Mouse (Mus musculus) left cerebral cortex, postnatal 25 days (tissue): ENCODE measurements around the gene Dnah7a. TPM values are rescaled to one million over a fixed set of nuclear protein-coding genes. Genes with fewer than 3 reads are reported as not detected.
"Not testable (repeated sequence)": the region's sequence is repeated elsewhere in the genome, so short reads cannot be mapped to it uniquely, and the experiment has no call there.

ENCODE experiments used
- DNase-seq, 2 experiments: peaks; one replicate each; pipeline ENCODE4 v3.0.0; 2022; ENCODE audit warnings: low spot score in 2 of 2, mixed read lengths in 1 of 2
- intact Hi-C: fragments of 180-260 bp; cut with DNase I; formaldehyde crosslinking; loops from one replicate; pipeline ENCODE4 v1.15.1; 2025
- total RNA-seq, 2 experiments: library from RNA; stranded (reverse); gene quantifications; 2 replicates each; pipeline ENCODE4 v1.2.3; 2021

Dnah7a gene
- total RNA-seq, 2 experiments from 2014 or later, result 5.9 to 6.8 TPM

- DNase-seq, result no peak
- intact Hi-C loops, result loop anchor here (10.0 kb wide), 1 partner anchor 624 kb away; no protein-coding TSS in a partner anchor
These were observed 4.5 kb upstream of the Dnah7a start for GRCm38 (mm10) chr1:53711069-53711468.

DNA sequence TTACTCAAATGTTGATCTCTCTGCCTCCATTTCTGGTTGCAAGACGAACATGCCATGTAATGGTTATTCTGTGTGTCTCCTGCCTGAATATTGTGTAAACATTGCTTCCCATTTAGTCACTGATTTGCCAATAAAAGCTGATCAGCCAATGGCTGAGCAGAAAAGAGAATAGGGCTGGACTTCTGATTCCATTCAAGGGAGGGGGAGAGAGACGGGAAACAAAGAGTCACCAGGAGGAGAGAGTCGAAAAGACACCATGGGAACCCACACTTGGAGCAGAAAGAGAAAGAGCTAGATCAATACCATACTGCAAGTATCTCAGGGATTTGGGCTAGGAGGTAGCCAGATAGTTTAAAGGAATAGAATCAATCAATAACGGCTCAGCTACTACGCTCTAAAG lies 3.0 kb upstream of the Dnah7a start:
- intact Hi-C loops, result loop anchor here (10.0 kb wide), 1 partner anchor 625 kb away; no protein-coding TSS in a partner anchor
- DNase-seq, result not testable (repeated sequence)

GRCm38 (mm10) chr1:53704164-53704563 lies 2.4 kb downstream of the Dnah7a start:
- no peak for DNase-seq
- intact Hi-C loops, result no loop called here

DNA sequence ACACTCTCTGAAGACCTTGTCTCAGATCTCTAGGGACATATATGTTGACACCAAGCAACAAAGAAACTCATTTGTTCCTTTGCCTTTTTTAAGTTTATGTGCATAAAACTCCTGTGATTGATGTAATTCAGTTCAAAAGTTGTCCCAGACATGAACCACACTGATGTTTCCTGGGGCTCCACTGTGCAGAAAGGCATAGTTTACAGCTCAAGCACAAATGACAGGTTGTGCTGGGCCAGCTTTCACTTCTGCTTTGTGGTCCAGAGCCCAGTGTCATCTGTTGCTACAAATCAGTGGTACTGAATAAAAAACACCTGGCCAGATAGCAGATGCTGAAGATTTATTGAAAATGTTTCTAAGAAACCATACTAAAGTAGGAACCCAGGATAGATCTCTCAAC lies 42.3 kb downstream of the Dnah7a start:
- DNase-seq, intact Hi-C loops: not testable (repeated sequence)

GRCm38 (mm10) chr1:53639865-53640794 lies 66.5 kb downstream of the Dnah7a start:
- intact Hi-C loops, result no loop called here
- DNase-seq, result no peak

DNA sequence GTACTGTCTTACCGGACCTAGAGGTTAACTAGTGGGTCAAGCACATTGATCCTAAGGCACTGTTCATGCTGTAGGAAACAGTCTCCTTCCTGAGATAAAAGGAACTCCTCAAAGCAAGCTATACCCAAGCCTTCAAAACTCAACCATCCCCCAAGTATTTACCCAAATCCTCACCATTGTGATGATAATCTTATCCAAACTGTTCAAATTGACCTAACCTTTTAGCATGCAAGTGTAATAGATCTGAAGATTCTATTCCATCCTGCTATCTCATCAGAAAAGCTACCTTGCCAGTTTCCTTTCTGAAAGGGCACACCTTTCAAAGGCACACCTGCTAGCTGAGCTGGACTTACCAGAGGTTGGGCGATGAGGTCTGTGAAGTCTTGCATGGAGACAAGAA lies 70.9 kb downstream of the Dnah7a start:
- intact Hi-C loops, DNase-seq: not testable (repeated sequence)

- intact Hi-C loops, DNase-seq: not testable (repeated sequence)
These were observed 74.5 kb downstream of the Dnah7a start for GRCm38 (mm10) chr1:53632040-53632439.

DNA sequence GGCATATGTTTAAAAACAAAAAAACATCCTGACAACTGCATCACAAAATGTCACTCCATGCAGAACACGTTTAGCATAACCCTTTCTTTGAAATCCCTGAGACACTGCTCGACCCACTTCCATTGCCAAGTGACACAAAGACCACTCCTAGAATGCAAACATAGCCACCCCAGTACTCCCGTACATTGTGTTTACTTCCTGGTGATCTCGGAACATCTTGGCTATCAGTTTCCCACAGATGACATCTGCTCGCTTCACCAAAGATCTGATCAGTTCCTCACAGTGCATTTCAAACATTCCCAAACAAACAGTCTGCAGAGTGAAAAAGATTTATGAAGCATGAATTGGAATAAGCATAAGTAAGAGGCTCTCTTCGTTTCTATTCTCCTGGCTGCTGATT lies 76.6 kb downstream of the Dnah7a start:
- no peak for DNase-seq
- intact Hi-C loops, result no loop called here

- no peak for DNase-seq
- intact Hi-C loops, result no loop called here
These were observed 93.1 kb downstream of the Dnah7a start for GRCm38 (mm10) chr1:53613486-53613885.

- intact Hi-C loops, DNase-seq: not testable (repeated sequence)
These were observed 125.3 kb downstream of the Dnah7a start for GRCm38 (mm10) chr1:53581326-53581725.

DNA sequence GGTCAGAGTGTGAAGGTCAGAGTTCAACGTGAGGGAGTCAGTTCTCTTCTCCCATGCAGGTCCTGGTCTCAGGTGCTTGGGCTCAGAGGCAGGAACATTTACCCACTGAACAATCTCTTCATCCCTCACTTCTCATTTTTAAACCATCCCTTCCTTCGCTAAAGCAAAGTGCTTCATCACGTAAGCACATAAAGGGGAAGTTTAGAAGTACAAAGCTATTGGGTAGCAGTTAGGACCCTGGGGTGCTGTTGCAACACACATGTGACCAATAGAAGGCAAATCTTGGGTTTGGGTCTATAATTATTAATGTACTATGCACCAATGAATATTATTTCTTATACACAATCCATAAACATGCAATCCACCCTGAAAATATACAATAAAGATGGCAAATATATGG lies 148.7 kb downstream of the Dnah7a start:
- DNase-seq, intact Hi-C loops: not testable (repeated sequence)

- intact Hi-C loops, result not testable (repeated sequence)
- DNase-seq, result peak; percentile 47 to 79
These were observed 159.6 kb downstream of the Dnah7a start for GRCm38 (mm10) chr1:53547018-53547417.

DNA sequence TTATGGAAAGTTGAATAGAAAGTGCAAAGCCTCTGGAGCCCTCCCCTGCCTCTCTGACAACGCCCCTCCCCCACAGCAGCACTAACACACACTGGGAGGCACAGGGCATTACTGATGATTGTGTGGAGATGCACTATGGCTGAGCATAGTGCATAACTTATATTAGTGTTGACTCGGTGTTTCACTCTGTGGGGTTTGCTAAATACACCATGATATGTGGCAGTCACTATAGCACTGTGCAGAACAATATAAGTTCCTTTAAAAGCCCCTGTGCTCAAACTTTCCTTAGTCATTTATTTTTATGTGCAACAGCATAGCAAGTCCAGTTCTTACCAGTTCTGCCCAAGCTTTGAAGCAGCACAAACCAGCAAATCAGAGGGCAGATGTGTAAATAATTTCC lies 168.2 kb downstream of the Dnah7a start:
- DNase-seq, intact Hi-C loops: not testable (repeated sequence)

GRCm38 (mm10) chr1:53534826-53535225 lies 171.8 kb downstream of the Dnah7a start:
- intact Hi-C loops, DNase-seq: not testable (repeated sequence)

DNA sequence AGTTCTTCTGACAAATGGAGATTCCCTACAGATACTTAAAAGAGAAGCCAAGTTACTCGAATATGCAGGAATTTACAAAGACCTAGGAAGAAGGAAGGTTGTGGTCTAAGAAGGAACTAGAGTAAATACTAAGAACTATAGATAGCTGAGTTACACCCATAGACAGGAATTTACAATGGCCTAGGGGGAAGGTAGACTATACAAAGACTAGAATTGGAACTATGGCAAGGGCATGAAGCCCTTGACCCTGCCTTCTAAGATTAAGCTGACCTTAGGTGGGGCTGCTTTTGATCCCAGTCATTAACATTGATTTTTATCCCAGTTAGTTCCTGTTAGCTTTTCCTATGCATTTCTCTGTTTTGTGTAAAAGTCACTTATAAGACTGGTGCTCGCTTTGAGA lies 180.6 kb downstream of the Dnah7a start:
- DNase-seq, intact Hi-C loops: not testable (repeated sequence)

DNA sequence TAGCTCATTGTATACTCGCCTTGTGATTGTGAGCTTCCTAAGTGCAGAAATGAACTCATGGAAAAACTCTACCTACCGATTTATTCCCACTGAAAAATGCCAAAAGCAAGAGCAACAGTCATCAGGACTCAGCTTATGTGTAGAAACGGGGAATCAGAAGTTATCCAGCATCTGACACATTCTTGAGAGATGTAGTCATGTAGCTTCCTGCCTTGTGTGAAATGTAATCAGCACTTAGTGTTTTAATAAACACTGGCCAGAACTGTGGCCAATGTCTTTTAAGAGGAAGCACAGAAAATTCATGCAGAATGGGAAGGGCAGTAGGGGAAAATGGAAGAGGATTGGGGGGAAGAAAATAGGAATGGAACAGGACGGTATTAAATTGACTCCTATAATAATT lies 232.9 kb downstream of the Dnah7a start:
- DNase-seq, result no peak
- intact Hi-C loops, result no loop called here

DNA sequence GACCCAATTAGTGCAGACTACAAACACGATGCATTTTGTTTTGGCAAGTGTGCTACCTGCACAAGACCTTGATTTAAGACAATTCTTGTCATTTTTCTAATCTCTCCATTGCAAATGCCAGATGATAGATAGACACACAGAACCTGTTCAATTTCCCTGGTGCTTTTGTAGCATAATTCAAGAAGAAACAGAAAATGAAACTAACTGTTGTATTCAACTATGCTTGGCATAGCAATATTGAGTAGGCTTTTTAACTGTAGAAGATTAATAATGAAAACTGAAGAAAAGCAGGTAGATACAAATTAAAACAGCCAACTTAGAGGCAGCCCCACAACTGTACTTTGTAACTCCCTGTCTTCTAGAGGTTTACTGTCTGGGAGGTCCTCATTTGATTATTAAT lies 234.5 kb downstream of the Dnah7a start:
- intact Hi-C loops, DNase-seq: not testable (repeated sequence)

DNA sequence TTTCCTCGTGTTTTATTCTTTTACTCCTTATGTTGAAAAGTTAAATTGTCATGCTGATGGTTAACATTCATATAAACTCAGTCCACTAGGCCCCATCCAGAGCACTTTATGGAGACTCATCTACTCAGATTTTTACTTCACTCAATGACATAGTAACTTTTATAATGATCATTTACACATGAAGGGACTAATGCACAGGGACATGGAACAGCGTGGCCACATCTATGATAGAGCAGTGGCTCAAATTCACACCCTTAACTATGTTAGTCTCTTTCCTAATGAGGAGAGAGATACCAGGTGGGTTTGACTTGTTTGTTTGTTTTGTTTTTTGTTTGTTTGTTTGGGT lies 239.3 kb downstream of the Dnah7a start:
- intact Hi-C loops, result no loop called here
- no peak for DNase-seq

GRCm38 (mm10) chr1:53466524-53467324 lies 239.9 kb downstream of the Dnah7a start:
- DNase-seq, intact Hi-C loops: not testable (repeated sequence)

DNA sequence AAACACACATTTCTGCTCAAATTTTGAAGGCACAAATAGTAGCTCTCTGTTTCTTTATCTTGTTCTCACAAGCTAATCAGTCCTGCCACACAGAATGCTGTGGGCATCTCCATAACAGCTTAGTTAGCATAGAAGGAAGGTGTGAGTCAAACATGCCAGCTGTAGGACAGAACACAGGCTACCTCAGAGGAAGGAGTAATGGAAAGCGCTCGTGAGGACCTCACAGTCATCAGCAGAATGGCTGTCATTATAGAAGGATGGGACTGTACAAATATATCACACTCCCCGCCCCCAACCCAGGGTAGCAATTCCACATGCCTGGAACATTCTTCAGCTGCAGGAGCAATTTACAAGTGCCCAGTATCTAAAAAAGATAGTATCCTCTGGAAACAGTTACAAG lies 267.4 kb downstream of the Dnah7a start:
- intact Hi-C loops, DNase-seq: not testable (repeated sequence)
